Mouse (Mus musculus): Measurements from ENCODE around the gene Snrk.

GRCm38 (mm10) chr9:122128686-122129085, 11.6 kb downstream of the Snrk start:
- TF ChIP-seq EP300 (optimal IDR thresholded peaks at IDR 0.05) (no peak), CTCF (IDR thresholded peaks at IDR 0.05; ENCODE audit: low read depth) (no peak)

All from stomach, postnatal 0 days (tissue).